Mouse (Mus musculus): Measurements from ENCODE around the gene Eps8l1. TPM values are rescaled to one million over a fixed set of nuclear protein-coding genes. Genes with fewer than 3 reads are reported as not detected.
A peak's percentile ranks its signal among the peaks of the same experiment; 100 is the strongest.

Eps8l1 gene
- total and polyA plus RNA-seq, 2 experiments, result 1.4 to 6.5 TPM

DNA sequence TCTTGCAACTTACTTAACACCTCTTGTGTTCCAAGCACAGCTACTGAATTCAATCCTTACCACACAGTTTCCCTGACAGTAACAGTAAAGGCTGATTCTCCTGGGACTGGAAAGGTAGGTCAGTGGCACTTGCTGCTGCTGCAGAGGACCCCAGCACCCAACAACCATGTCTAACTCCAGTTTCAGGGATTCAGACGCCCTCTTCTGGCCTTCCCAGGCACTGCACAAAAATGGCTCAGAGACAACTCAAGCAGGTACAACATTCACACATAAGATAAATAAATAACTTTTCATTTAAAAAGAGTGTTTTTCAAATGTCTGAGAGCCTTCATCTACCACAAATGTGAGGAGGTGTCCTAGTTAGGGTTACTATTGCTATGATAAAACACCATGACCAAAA is 13.3 kb upstream of the Eps8l1 start:
- Histone ChIP-seq H3K4me3 (ENCODE audit: insufficient read depth, low read depth, low read length) (no peak overlapping the region), H3K9ac (ENCODE audit: low read depth, low read length) (no peak overlapping the region), H3K27me3 (ENCODE audit: control insufficient read depth, insufficient read depth, low read length) (no peaks in the 10 kb centered on the region), H3K36me3 (ENCODE audit: control insufficient read depth, insufficient read depth, low read length) (peaks cover 5% of the 10 kb centered on the region), H3K27ac (replicated peaks; ENCODE audit: insufficient read depth, low read depth, low read length) (no peak overlapping the region), H3K79me2 (ENCODE audit: control insufficient read depth, insufficient read depth, low read length) (no peaks in the 10 kb centered on the region; the same call in 1 of the 2 replicates), H3K4me1 (ENCODE audit: control insufficient read depth, insufficient read depth, low read length) (peaks cover 2% of the 10 kb centered on the region; the same call in 1 of the 2 replicates)
- no peak for TF ChIP-seq POLR2A (IDR thresholded peaks at IDR 0.05; ENCODE audit: extremely low read depth, insufficient read depth, low read length)
- TF ChIP-seq CTCF (IDR thresholded peaks at IDR 0.05; ENCODE audit: low read depth, low read length), result peak; percentile 41; the same call in 1 of the 2 replicates
- no peak for DNase-seq (ENCODE audit: extremely low read depth, low read depth, low spot score)
- 21% methylated on average over 1 of the region's 1 CpGs for WGBS

DNA sequence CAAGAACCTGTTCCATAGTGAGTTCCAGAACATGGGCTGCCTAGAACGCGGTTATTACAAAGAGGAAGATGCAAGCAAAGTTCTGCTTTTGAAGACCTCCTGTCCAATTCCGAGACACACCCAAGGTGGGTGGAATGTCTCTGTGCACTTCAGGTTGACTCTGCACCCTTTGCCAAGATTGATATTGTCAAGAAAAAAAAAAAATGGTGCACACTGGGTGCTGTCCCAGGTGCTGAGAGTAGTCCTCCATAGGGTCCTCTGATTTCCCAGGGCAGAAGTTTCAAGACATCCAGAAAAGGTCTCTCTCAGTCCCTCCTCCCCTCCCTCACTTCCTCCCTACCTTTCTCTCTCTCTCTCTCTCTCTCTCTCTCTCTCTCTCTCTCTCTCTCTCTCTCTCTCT is 12.0 kb upstream of the Eps8l1 start:
- H3K9ac ChIP-seq (ENCODE audit: low read depth, low read length), result no peak overlapping the region
- H3K27ac ChIP-seq (replicated peaks; ENCODE audit: insufficient read depth, low read depth, low read length), result no peak overlapping the region
- no peak for TF ChIP-seq POLR2A (IDR thresholded peaks at IDR 0.05; ENCODE audit: extremely low read depth, insufficient read depth, low read length)
- TF ChIP-seq CTCF (IDR thresholded peaks at IDR 0.05; ENCODE audit: low read depth, low read length), result no peak
- no peak for DNase-seq (ENCODE audit: extremely low read depth, low read depth, low spot score)
- H3K4me1 ChIP-seq (ENCODE audit: control insufficient read depth, insufficient read depth, low read length), result peaks cover 2% of the 10 kb centered on the region; the same call in 1 of the 2 replicates
- H3K79me2 ChIP-seq (ENCODE audit: control insufficient read depth, insufficient read depth, low read length), result no peaks in the 10 kb centered on the region; the same call in 1 of the 2 replicates
- no peaks in the 10 kb centered on the region for H3K27me3 ChIP-seq (ENCODE audit: control insufficient read depth, insufficient read depth, low read length)
- WGBS, result 96% methylated on average over 3 of the region's 3 CpGs
- H3K36me3 ChIP-seq (ENCODE audit: control insufficient read depth, insufficient read depth, low read length), result no peaks in the 10 kb centered on the region
- H3K4me3 ChIP-seq (ENCODE audit: insufficient read depth, low read depth, low read length), result no peak overlapping the region

DNA sequence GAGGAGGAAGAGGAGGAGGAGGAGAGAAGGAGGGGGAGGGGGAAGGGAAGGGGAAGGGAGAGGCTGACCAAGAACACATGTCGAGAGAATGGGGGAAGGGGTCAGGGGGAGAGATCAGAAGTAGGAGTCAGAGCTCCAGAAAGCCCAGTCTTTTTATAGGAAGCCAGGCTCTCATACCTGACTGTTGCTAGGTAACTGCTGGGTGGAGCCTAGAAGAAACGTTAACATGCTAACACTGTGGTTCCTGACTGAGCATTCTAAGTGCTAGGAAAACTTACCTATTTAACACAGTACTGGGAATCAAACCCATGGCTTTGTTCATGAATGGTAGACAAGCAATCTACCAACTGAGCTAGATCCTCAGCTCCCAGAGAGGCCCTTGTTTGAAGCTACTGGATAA is 11.3 kb upstream of the Eps8l1 start:
- Histone ChIP-seq H3K36me3 (ENCODE audit: control insufficient read depth, insufficient read depth, low read length) (no peaks in the 10 kb centered on the region), H3K27me3 (ENCODE audit: control insufficient read depth, insufficient read depth, low read length) (no peaks in the 10 kb centered on the region), H3K4me3 (ENCODE audit: insufficient read depth, low read depth, low read length) (no peak overlapping the region), H3K27ac (replicated peaks; ENCODE audit: insufficient read depth, low read depth, low read length) (no peak overlapping the region), H3K79me2 (ENCODE audit: control insufficient read depth, insufficient read depth, low read length) (no peaks in the 10 kb centered on the region; the same call in 1 of the 2 replicates), H3K4me1 (ENCODE audit: control insufficient read depth, insufficient read depth, low read length) (peaks cover 2% of the 10 kb centered on the region; the same call in 1 of the 2 replicates), H3K9ac (ENCODE audit: low read depth, low read length) (no peak overlapping the region)
- WGBS, result 21% methylated on average over 2 of the region's 2 CpGs
- DNase-seq (ENCODE audit: extremely low read depth, low read depth, low spot score), result no peak
- no peak for TF ChIP-seq POLR2A (IDR thresholded peaks at IDR 0.05; ENCODE audit: extremely low read depth, insufficient read depth, low read length)
- TF ChIP-seq CTCF (IDR thresholded peaks at IDR 0.05; ENCODE audit: low read depth, low read length), result no peak

DNA sequence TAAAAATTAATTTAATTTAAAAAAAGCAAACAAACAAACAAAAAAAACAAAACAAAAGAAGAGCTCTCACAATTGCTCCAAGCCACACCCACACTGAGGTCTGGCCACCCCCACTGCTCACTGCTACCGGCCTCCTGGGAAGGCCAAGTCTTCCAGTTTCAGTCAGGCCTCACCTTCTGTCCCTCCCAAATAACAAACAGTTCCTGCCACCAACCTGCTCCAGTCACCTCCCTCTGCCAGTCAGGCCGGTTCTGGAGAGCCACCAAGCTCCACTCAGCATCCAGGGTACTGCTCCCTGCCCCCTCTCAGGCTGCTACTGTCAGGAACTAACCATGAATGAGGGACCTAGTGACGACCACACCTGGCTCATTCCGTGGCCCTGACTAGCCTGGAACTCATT is 7.8 kb upstream of the Eps8l1 start:
- Histone ChIP-seq H3K27me3 (ENCODE audit: control insufficient read depth, insufficient read depth, low read length) (no peaks in the 10 kb centered on the region), H3K27ac (replicated peaks; ENCODE audit: insufficient read depth, low read depth, low read length) (no peak overlapping the region), H3K4me3 (ENCODE audit: insufficient read depth, low read depth, low read length) (no peak overlapping the region), H3K79me2 (ENCODE audit: control insufficient read depth, insufficient read depth, low read length) (no peaks in the 10 kb centered on the region), H3K4me1 (ENCODE audit: control insufficient read depth, insufficient read depth, low read length) (no peaks in the 10 kb centered on the region), H3K9ac (ENCODE audit: low read depth, low read length) (no peak overlapping the region), H3K36me3 (ENCODE audit: control insufficient read depth, insufficient read depth, low read length) (no peaks in the 10 kb centered on the region)
- WGBS, result 26% methylated on average over 4 of the region's 4 CpGs
- TF ChIP-seq CTCF (IDR thresholded peaks at IDR 0.05; ENCODE audit: low read depth, low read length) (no peak), POLR2A (IDR thresholded peaks at IDR 0.05; ENCODE audit: extremely low read depth, insufficient read depth, low read length) (no peak)
- peak; percentile 8 for DNase-seq (ENCODE audit: extremely low read depth, low read depth, low spot score)

DNA sequence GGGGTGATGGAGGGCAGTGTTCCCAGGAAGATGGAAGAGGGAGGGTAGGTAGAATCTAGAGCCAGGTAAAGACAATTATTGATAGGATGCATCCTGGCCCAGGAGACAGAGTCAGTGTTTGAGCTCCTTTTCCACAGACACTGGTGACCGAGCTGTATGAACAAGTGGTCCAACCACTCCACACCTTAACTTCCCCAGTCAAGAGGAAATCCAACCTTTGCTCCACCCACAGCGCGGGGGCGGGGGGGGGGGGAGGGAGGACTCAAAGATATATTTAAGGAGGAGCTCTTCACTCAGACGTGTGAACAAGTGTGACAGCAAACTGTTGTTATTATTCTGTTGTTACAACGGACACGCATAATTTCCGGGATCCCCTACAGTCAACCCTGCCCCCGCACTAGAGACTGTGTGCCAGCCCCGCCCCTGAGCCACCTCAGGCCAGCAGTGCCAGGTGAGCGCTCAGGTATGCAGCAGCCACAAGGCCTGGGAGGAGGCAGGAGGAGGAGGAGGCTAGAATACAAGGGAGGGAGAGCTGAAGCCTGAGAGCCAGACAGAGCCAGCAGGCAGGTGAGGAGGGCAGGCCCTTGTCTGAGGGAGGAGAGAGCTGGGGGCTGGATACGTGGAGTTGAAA is 3.8 kb downstream of the Eps8l1 start:
- no peak overlapping the region for H3K9ac ChIP-seq (ENCODE audit: low read depth, low read length)
- WGBS, result 10% methylated on average over 12 of the region's 12 CpGs
- H3K27me3 ChIP-seq (ENCODE audit: control insufficient read depth, insufficient read depth, low read length), result no peaks in the 10 kb centered on the region
- no peak overlapping the region for H3K4me3 ChIP-seq (ENCODE audit: insufficient read depth, low read depth, low read length)
- H3K4me1 ChIP-seq (ENCODE audit: control insufficient read depth, insufficient read depth, low read length), result no peaks in the 10 kb centered on the region
- no peak for DNase-seq (ENCODE audit: extremely low read depth, low read depth, low spot score)
- H3K27ac ChIP-seq (replicated peaks; ENCODE audit: insufficient read depth, low read depth, low read length), result no peak overlapping the region
- TF ChIP-seq CTCF (IDR thresholded peaks at IDR 0.05; ENCODE audit: low read depth, low read length) (no peak), POLR2A (IDR thresholded peaks at IDR 0.05; ENCODE audit: extremely low read depth, insufficient read depth, low read length) (no peak)
- no peaks in the 10 kb centered on the region for H3K36me3 ChIP-seq (ENCODE audit: control insufficient read depth, insufficient read depth, low read length)
- no peaks in the 10 kb centered on the region for H3K79me2 ChIP-seq (ENCODE audit: control insufficient read depth, insufficient read depth, low read length)

DNA sequence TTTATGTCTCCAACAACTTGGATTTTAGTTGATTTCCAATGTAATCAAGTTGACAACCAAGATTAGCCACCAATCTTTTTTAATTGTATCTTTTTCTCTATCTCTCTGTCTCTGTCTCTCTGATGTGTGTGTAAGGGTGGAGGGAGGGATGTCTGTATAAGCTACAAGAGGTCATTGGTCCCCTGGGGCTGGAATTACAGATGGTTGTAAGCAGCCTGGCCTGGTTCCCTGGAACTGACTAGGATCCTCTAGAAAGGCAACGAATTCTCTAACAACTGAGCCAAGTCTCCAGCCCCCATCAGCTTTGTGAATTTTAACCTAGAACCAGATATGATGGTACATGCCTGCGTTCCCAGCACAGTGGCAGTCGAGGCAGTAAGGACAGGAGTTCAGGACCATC is 7.3 kb downstream of the Eps8l1 start:
- DNase-seq (ENCODE audit: extremely low read depth, low read depth, low spot score), result no peak
- H3K27me3 ChIP-seq (ENCODE audit: control insufficient read depth, insufficient read depth, low read length), result no peaks in the 10 kb centered on the region
- H3K27ac ChIP-seq (replicated peaks; ENCODE audit: insufficient read depth, low read depth, low read length), result no peak overlapping the region
- H3K9ac ChIP-seq (ENCODE audit: low read depth, low read length), result no peak overlapping the region
- H3K4me1 ChIP-seq (ENCODE audit: control insufficient read depth, insufficient read depth, low read length), result no peaks in the 10 kb centered on the region
- 68% methylated on average over 3 of the region's 3 CpGs for WGBS
- TF ChIP-seq POLR2A (IDR thresholded peaks at IDR 0.05; ENCODE audit: extremely low read depth, insufficient read depth, low read length) (no peak), CTCF (IDR thresholded peaks at IDR 0.05; ENCODE audit: low read depth, low read length) (no peak)
- H3K36me3 ChIP-seq (ENCODE audit: control insufficient read depth, insufficient read depth, low read length), result no peaks in the 10 kb centered on the region
- H3K4me3 ChIP-seq (ENCODE audit: insufficient read depth, low read depth, low read length), result no peak overlapping the region
- no peaks in the 10 kb centered on the region for H3K79me2 ChIP-seq (ENCODE audit: control insufficient read depth, insufficient read depth, low read length)
